Mouse (Mus musculus) kidney, adult 2 months (tissue): ENCODE measurements around the gene Foxo1. TPM values are rescaled to one million over a fixed set of nuclear protein-coding genes. Genes with fewer than 3 reads are reported as not detected.

Experiments used
- DNase-seq: peaks from one replicate; pipeline ENCODE4 v3.0.0; 2021
- H3K27ac ChIP-seq: fragments of 200-500 bp; 2 replicates; pipeline ENCODE4 v1.5.1; 2012; ENCODE audit warnings: low read depth, low read length, control low read depth, inconsistent platforms; ENCODE audit not compliant: insufficient read depth
- H3K27me3 ChIP-seq: fragments of 200-500 bp; replicated peaks from 2 replicates; pipeline ENCODE4 v1.6.1; 2012; ENCODE audit warnings: mild to moderate bottlenecking, moderate library complexity, low read length, inconsistent platforms; ENCODE audit not compliant: control insufficient read depth, insufficient read depth
- H3K36me3 ChIP-seq: fragments of 200-500 bp; 2 replicates; pipeline ENCODE4 v1.6.1; 2012; ENCODE audit warnings: mild to moderate bottlenecking, moderate library complexity, low read length, inconsistent platforms; ENCODE audit not compliant: control insufficient read depth, insufficient read depth
- H3K4me1 ChIP-seq: fragments of 200-500 bp; 2 replicates; pipeline ENCODE4 v1.6.1; 2011; ENCODE audit warnings: low read length; ENCODE audit not compliant: control insufficient read depth, insufficient read depth
- H3K4me3 ChIP-seq: fragments of 200-500 bp; 2 replicates; pipeline ENCODE4 v1.5.1; 2011; ENCODE audit warnings: mild to moderate bottlenecking, low read depth, low read length, control low read depth; ENCODE audit not compliant: insufficient read depth
- CTCF ChIP-seq: fragments of 200-500 bp; conservative IDR thresholded peaks from 2 replicates; pipeline ENCODE4 v1.5.1; 2011; ENCODE audit warnings: low read depth, mild to moderate bottlenecking, control low read depth, low read length, moderate library complexity, mixed read lengths; ENCODE audit not compliant: insufficient read depth, insufficient read length
- POLR2A ChIP-seq: fragments of 200-500 bp; IDR thresholded peaks from one replicate; pipeline ENCODE4 v1.6.1; 2011; ENCODE audit warnings: low read depth, low read length, control low read depth
- WGBS: fragments of 180-500 bp; shearing (Covaris S2); methylation state at CpG from one replicate; pipeline ENCODE4 v1.1.7; 2018; 5-methylcytosine and 5-hydroxymethylcytosine counted together
- polyA plus RNA-seq: library from polyadenylated mRNA; depleted of rRNA; stranded (reverse); fragments of >200 nt; gene quantifications from 2 replicates; pipeline ENCODE4 v1.2.3, GENCODE M21; 2012

The Foxo1 gene
- polyA plus RNA-seq, 1 experiment: 14.4 TPM

DNA sequence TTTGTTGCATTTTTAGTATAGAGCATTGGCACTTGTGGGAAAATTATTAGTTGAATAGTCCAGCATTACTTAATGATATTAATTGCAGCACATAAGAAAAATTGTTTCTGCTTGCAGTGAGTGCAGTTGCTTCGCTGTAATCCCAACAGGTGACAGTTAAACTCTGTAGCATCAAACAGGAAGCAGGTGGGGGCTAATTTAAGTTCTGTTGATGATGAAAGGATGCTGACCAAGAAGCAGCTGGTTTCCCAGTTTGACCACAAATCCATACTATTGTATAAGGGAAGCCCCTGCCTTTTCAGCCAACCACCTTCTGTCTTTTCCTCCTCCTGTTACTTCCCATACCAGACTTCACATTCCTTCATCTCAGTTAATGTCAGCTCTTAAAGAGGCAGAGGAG is 63.6 kb downstream of the Foxo1 start:
- H3K36me3 ChIP-seq: no peaks in the 10 kb centered on the region
- peaks cover 7% of the 10 kb centered on the region for H3K4me1 ChIP-seq
- WGBS: 89% methylated on average over 1 of the region's 1 CpGs
- TF ChIP-seq CTCF: no peak
- TF ChIP-seq POLR2A: no peak
- H3K4me3 ChIP-seq: no peak overlapping the region
- H3K27ac ChIP-seq: no peak overlapping the region
- DNase-seq: no peak
- H3K27me3 ChIP-seq: no peaks in the 10 kb centered on the region

DNA sequence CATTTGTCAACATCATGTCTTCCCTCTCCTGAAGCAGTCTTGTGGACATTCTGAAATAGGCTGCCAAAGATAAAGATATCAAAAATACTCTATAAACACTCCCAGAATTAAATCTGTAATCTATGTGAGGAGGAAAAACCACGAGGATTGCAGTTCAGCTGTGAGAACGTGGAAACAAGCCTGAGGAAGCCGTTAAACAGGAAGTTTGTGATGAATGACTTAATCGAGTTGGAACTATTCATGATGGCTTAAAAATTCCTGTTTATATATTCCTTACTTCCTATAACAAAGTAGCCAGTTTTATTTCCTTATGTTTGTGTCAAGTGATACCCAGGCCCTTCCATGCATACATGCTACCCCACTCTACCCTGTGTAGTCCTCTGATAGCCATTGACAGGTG is 70.6 kb downstream of the Foxo1 start:
- Histone ChIP-seq H3K4me1 (peaks cover 44% of the 10 kb centered on the region), H3K4me3 (no peak overlapping the region), H3K27ac (no peak overlapping the region), H3K36me3 (no peaks in the 10 kb centered on the region), H3K27me3 (no peaks in the 10 kb centered on the region)
- TF ChIP-seq POLR2A (no peak), CTCF (no peak)
- no peak for DNase-seq
- WGBS: 35% methylated on average over 4 of the region's 4 CpGs

DNA sequence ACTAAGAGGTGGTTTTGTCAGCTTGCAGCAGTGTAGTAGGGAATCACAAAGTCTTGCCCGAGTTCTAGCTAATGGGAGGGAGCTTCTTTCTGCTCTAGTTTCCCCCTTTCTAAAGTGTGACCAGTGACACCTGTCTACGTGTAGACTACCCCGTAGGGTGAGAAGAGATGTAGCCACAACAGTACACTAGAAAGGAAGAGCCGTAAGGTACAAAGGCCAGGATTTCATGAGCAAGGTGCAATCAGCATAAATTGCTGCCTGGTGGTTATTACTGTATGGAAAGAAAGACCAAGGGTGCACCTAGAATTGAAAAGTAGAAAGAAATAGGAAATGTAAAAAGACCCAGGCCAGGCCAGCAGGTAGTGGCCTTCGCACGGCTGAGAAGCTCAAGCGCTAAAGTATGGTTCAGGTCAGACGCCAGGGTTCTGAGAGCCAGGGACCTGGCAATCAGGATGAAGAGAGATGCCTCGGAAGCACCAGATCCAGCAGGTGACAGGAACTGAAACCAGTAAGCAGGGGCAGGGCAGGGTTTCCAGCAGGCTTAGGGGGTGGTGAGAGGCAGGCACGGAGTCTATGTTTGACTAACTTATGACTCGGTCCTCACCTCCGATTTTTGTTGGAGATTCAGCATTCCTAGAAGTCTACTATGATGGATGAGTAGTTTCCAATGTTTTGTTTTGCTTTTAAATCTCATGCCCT is 72.3 kb downstream of the Foxo1 start:
- Histone ChIP-seq H3K4me3 (no peak overlapping the region), H3K27ac (no peak overlapping the region), H3K36me3 (no peaks in the 10 kb centered on the region), H3K27me3 (no peaks in the 10 kb centered on the region), H3K4me1 (peaks cover 46% of the 10 kb centered on the region)
- 52% methylated on average over 12 of the region's 12 CpGs for WGBS
- TF ChIP-seq POLR2A: no peak
- TF ChIP-seq CTCF: no peak
- DNase-seq: no peak

DNA sequence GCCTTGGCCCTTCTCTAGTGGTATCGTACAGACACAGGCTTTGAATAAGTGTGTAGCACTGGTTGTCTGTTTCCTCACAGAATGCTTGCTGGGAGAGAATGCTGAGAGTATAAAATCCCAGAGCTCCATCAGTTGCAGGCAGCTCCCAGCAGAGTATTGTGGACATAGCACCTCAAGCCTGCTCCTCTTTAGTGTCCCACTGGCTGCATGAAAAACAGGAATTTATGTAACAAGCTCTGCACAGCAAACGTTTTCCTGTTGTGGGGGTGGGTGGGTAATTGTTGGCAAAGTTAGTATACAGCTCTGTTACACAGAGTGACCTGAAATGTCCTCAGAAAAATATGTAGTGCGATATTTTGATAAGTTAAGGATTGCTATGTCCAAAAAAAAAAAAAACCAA is 74.1 kb downstream of the Foxo1 start:
- H3K27me3 ChIP-seq: no peaks in the 10 kb centered on the region
- DNase-seq: peak; percentile 60
- H3K27ac ChIP-seq: peak overlapping the region; percentile 10; the same call in 1 of the 2 replicates
- peaks cover 3% of the 10 kb centered on the region; the same call in 1 of the 2 replicates for H3K36me3 ChIP-seq
- TF ChIP-seq CTCF: no peak
- no peak for TF ChIP-seq POLR2A
- H3K4me1 ChIP-seq: peaks cover 44% of the 10 kb centered on the region
- H3K4me3 ChIP-seq: no peak overlapping the region
- 24% methylated on average over 3 of the region's 3 CpGs for WGBS

DNA sequence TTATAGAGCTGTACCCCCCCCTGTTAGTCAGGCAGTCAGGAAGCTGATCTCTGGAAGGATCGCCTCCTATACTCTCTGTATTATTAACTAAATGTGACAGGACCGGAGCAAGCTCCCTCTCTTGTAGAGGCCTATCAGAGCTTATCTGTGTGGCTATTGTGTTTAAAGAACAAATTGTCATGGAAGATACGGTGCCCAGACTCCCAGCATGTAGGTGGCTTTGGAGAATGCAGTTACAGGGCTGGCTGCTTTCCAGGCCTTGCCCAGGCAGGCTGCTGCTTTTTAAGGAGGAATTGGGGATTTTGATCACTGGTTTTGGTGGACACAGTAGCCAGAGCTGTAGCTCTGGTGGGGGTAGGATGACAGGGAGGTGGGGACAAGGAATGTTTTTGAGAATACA is 74.7 kb downstream of the Foxo1 start:
- Histone ChIP-seq H3K27me3 (no peaks in the 10 kb centered on the region), H3K4me1 (peaks cover 42% of the 10 kb centered on the region), H3K4me3 (no peak overlapping the region), H3K36me3 (peaks cover 3% of the 10 kb centered on the region; the same call in 1 of the 2 replicates), H3K27ac (no peak overlapping the region)
- no peak for TF ChIP-seq CTCF
- 9% methylated on average over 3 of the region's 3 CpGs for WGBS
- DNase-seq: peak; percentile 45

DNA sequence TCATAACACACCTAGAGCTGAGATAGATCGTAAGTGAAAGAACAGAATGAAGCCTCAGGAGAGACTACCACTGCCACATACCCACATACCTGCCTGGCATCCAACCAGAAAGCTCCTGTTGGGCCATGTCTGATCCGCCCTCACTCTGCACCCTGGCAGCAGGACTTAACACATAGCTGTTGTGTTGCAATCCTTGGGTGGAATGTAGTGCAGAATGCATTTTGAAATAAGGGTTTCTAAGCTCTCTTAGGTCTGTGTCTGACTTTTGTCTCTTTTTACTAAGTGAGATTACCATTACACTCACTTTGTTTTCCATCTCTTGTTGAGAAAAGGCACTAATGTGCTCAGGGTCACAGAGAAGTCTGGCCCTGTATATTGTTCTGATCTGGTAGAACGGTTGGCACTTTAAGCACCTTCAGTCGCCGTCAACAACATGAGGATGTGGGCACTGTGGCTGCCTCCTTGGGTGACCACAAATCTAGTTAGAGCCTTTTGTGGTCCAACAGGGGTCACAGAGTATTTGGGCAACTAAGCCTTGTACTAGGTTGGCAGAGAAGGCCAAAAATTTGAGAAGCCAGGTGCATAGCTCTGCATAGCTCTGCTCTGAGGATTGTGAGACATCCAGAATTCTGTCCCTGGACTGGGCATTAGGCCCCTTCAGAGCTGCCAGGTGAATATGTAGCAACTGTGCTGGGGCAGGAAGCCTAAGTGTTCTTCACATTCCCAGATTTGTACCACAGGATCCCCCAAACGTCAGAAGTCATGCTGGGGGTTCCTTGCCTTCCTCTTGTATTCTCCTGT is 75.3 kb downstream of the Foxo1 start:
- peaks cover 3% of the 10 kb centered on the region; the same call in 1 of the 2 replicates for H3K36me3 ChIP-seq
- H3K4me1 ChIP-seq: peaks cover 41% of the 10 kb centered on the region
- no peak for TF ChIP-seq POLR2A
- no peak for TF ChIP-seq CTCF
- H3K27me3 ChIP-seq: no peaks in the 10 kb centered on the region
- no peak overlapping the region for H3K27ac ChIP-seq
- DNase-seq: peak; percentile 51
- no peak overlapping the region for H3K4me3 ChIP-seq
- 44% methylated on average over 6 of the region's 6 CpGs for WGBS

DNA sequence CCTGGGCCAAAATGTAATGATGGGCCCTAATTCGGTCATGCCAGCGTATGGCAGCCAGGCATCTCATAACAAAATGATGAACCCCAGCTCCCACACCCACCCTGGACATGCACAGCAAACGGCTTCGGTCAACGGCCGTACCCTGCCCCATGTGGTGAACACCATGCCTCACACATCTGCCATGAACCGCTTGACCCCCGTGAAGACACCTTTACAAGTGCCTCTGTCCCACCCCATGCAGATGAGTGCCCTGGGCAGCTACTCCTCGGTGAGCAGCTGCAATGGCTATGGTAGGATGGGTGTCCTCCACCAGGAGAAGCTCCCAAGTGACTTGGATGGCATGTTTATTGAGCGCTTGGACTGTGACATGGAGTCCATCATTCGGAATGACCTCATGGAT is 77.7 kb downstream of the Foxo1 start:
- H3K27ac ChIP-seq: no peak overlapping the region
- peaks cover 3% of the 10 kb centered on the region; the same call in 1 of the 2 replicates for H3K36me3 ChIP-seq
- H3K4me3 ChIP-seq: no peak overlapping the region
- no peak for DNase-seq
- 98% methylated on average over 11 of the region's 11 CpGs for WGBS
- H3K27me3 ChIP-seq: no peaks in the 10 kb centered on the region
- peaks cover 25% of the 10 kb centered on the region for H3K4me1 ChIP-seq
- no peak for TF ChIP-seq CTCF
- TF ChIP-seq POLR2A: no peak
